Mouse (Mus musculus): Measurements from ENCODE around the gene Azi2. TPM values are rescaled to one million over a fixed set of nuclear protein-coding genes. Genes with fewer than 3 reads are reported as not detected.

Azi2 gene
- total RNA-seq, 1 experiment, result 40.8 TPM

GRCm38 (mm10) chr9:118082575-118083431, 42.5 kb downstream of the Azi2 start:
- in situ Hi-C loops (cut with MboI; ENCODE audit: low sequenced_read_pairs in 2 of 2, unreplicated experiment in 2 of 2), result no loop called here
- no peaks in the 10 kb centered on the region for H3K4me1 ChIP-seq (ENCODE audit: control insufficient read depth in 2 of 2, insufficient read depth in 2 of 2, low read length in 2 of 2, poor library complexity in 1 of 2)
- no peak for DNase-seq (ENCODE audit: low read depth, low spot score)
- no peaks in the 10 kb centered on the region for H3K9me3 ChIP-seq (ENCODE audit: control insufficient read depth, insufficient read depth, low read depth, low read length)
- H3K27ac ChIP-seq (ENCODE audit: insufficient read depth, low read depth, low read length, poor library complexity, severe bottlenecking), result no peak overlapping the region
- no peak overlapping the region for H3K4me3 ChIP-seq (ENCODE audit: insufficient read depth in 1 of 2, low read depth in 1 of 2, low read length in 2 of 2, poor library complexity in 1 of 2, severe bottlenecking in 1 of 2)
- TF ChIP-seq HCFC1 (IDR thresholded peaks at IDR 0.05; ENCODE audit: borderline replicate concordance, insufficient read depth, low read length), result no peak
- TF ChIP-seq MAFK (IDR thresholded peaks at IDR 0.05; ENCODE audit: insufficient read depth, low read depth, low read length), result no peak
- no peak for TF ChIP-seq CHD2 (IDR thresholded peaks at IDR 0.05; ENCODE audit: low read depth, low read length)
- TF ChIP-seq ZNF384 (IDR thresholded peaks at IDR 0.05; ENCODE audit: low read depth, low read length), result no peak
- no peak for TF ChIP-seq ZC3H11A (IDR thresholded peaks at IDR 0.05; ENCODE audit: borderline replicate concordance, low read depth, low read length)
- H3K36me3 ChIP-seq (ENCODE audit: control insufficient read depth, insufficient read depth, low read length, poor library complexity, severe bottlenecking), result no peaks in the 10 kb centered on the region
- no peak overlapping the region for H3K9ac ChIP-seq (ENCODE audit: insufficient read depth, low read depth, low read length, poor library complexity, severe bottlenecking)

- TF ChIP-seq HCFC1 (IDR thresholded peaks at IDR 0.05; ENCODE audit: borderline replicate concordance, insufficient read depth, low read length) (no peak), ZC3H11A (IDR thresholded peaks at IDR 0.05; ENCODE audit: borderline replicate concordance, low read depth, low read length) (no peak), MAFK (IDR thresholded peaks at IDR 0.05; ENCODE audit: insufficient read depth, low read depth, low read length) (no peak), ZNF384 (IDR thresholded peaks at IDR 0.05; ENCODE audit: low read depth, low read length) (no peak), CHD2 (IDR thresholded peaks at IDR 0.05; ENCODE audit: low read depth, low read length) (no peak)
- no peak for DNase-seq (ENCODE audit: low read depth, low spot score)
- no peak overlapping the region for H3K9ac ChIP-seq (ENCODE audit: insufficient read depth, low read depth, low read length, poor library complexity, severe bottlenecking)
- no peak overlapping the region for H3K27ac ChIP-seq (ENCODE audit: insufficient read depth, low read depth, low read length, poor library complexity, severe bottlenecking)
- H3K4me3 ChIP-seq (ENCODE audit: insufficient read depth in 1 of 2, low read depth in 1 of 2, low read length in 2 of 2, poor library complexity in 1 of 2, severe bottlenecking in 1 of 2), result no peak overlapping the region
- H3K4me1 ChIP-seq (ENCODE audit: control insufficient read depth in 2 of 2, insufficient read depth in 2 of 2, low read length in 2 of 2, poor library complexity in 1 of 2), result no peaks in the 10 kb centered on the region
- H3K9me3 ChIP-seq (ENCODE audit: control insufficient read depth, insufficient read depth, low read depth, low read length), result no peaks in the 10 kb centered on the region
- no peaks in the 10 kb centered on the region for H3K36me3 ChIP-seq (ENCODE audit: control insufficient read depth, insufficient read depth, low read length, poor library complexity, severe bottlenecking)
- in situ Hi-C loops (cut with MboI; ENCODE audit: low sequenced_read_pairs in 2 of 2, unreplicated experiment in 2 of 2), result no loop called here
Observed at GRCm38 (mm10) chr9:118083834-118084233, 43.5 kb downstream of the Azi2 start.

- H3K4me3 ChIP-seq (ENCODE audit: insufficient read depth in 1 of 2, low read depth in 1 of 2, low read length in 2 of 2, poor library complexity in 1 of 2, severe bottlenecking in 1 of 2), result no peak overlapping the region
- in situ Hi-C loops (cut with MboI; ENCODE audit: low sequenced_read_pairs in 2 of 2, unreplicated experiment in 2 of 2), result no loop called here
- H3K9me3 ChIP-seq (ENCODE audit: control insufficient read depth, insufficient read depth, low read depth, low read length), result no peaks in the 10 kb centered on the region
- no peak overlapping the region for H3K27ac ChIP-seq (ENCODE audit: insufficient read depth, low read depth, low read length, poor library complexity, severe bottlenecking)
- H3K9ac ChIP-seq (ENCODE audit: insufficient read depth, low read depth, low read length, poor library complexity, severe bottlenecking), result no peak overlapping the region
- no peaks in the 10 kb centered on the region for H3K36me3 ChIP-seq (ENCODE audit: control insufficient read depth, insufficient read depth, low read length, poor library complexity, severe bottlenecking)
- no peaks in the 10 kb centered on the region; a peak in 1 of 4 replicates for H3K4me1 ChIP-seq (ENCODE audit: control insufficient read depth in 2 of 2, insufficient read depth in 2 of 2, low read length in 2 of 2, poor library complexity in 1 of 2)
- TF ChIP-seq ZNF384 (IDR thresholded peaks at IDR 0.05; ENCODE audit: low read depth, low read length) (no peak), ZC3H11A (IDR thresholded peaks at IDR 0.05; ENCODE audit: borderline replicate concordance, low read depth, low read length) (no peak), CHD2 (IDR thresholded peaks at IDR 0.05; ENCODE audit: low read depth, low read length) (no peak), HCFC1 (IDR thresholded peaks at IDR 0.05; ENCODE audit: borderline replicate concordance, insufficient read depth, low read length) (no peak), MAFK (IDR thresholded peaks at IDR 0.05; ENCODE audit: insufficient read depth, low read depth, low read length) (no peak)
- no peak for DNase-seq (ENCODE audit: low read depth, low spot score)
Observed at GRCm38 (mm10) chr9:118099395-118099794, 59.1 kb downstream of the Azi2 start.

- Histone ChIP-seq H3K4me1 (ENCODE audit: control insufficient read depth in 2 of 2, insufficient read depth in 2 of 2, low read length in 2 of 2, poor library complexity in 1 of 2) (no peaks in the 10 kb centered on the region; a peak in 1 of 4 replicates), H3K36me3 (ENCODE audit: control insufficient read depth, insufficient read depth, low read length, poor library complexity, severe bottlenecking) (no peaks in the 10 kb centered on the region), H3K9me3 (ENCODE audit: control insufficient read depth, insufficient read depth, low read depth, low read length) (no peaks in the 10 kb centered on the region), H3K27ac (ENCODE audit: insufficient read depth, low read depth, low read length, poor library complexity, severe bottlenecking) (no peak overlapping the region), H3K9ac (ENCODE audit: insufficient read depth, low read depth, low read length, poor library complexity, severe bottlenecking) (no peak overlapping the region), H3K4me3 (ENCODE audit: insufficient read depth in 1 of 2, low read depth in 1 of 2, low read length in 2 of 2, poor library complexity in 1 of 2, severe bottlenecking in 1 of 2) (no peak overlapping the region)
- in situ Hi-C loops (cut with MboI; ENCODE audit: low sequenced_read_pairs in 2 of 2, unreplicated experiment in 2 of 2), result no loop called here
- no peak for DNase-seq (ENCODE audit: low read depth, low spot score)
- TF ChIP-seq HCFC1 (IDR thresholded peaks at IDR 0.05; ENCODE audit: borderline replicate concordance, insufficient read depth, low read length) (no peak), ZNF384 (IDR thresholded peaks at IDR 0.05; ENCODE audit: low read depth, low read length) (no peak), ZC3H11A (IDR thresholded peaks at IDR 0.05; ENCODE audit: borderline replicate concordance, low read depth, low read length) (no peak), CHD2 (IDR thresholded peaks at IDR 0.05; ENCODE audit: low read depth, low read length) (no peak), MAFK (IDR thresholded peaks at IDR 0.05; ENCODE audit: insufficient read depth, low read depth, low read length) (no peak)
Observed at GRCm38 (mm10) chr9:118100484-118100883, 60.2 kb downstream of the Azi2 start.

All from ES-E14 (cell line).